Mouse (Mus musculus) ZHBTc4 (cell line): Measurements from ENCODE around the gene Spaca5.

ENCODE experiments used
- DNase-seq: peaks from one replicate; pipeline ENCODE4 v3.0.0-alpha.2; 2011; ENCODE audit warnings: low read depth, low spot score

Spaca5 gene

DNA sequence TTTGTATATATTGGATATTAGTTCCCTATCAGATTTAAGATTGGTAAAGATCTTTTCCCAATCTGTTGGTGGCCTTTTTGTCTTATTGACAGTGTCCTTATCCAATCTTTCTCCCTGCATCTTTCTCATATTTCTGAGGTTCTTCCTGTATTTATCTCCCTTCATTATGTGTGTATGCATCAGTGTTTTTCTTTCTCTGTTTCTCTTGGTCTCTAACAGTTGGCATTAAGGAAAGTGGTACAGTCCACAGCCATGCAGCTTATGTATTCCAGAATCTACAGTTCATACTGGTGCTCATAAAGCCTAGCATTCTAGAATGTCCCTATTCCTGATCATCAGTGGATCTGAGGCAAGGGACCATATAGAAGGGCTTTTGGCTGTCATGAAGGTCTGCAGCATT is at the start of gene Spaca5:
Spaca5 (plus strand) TSS at position 301 of the 400 bp plus-strand sequence.
- DNase-seq: no peak

DNA sequence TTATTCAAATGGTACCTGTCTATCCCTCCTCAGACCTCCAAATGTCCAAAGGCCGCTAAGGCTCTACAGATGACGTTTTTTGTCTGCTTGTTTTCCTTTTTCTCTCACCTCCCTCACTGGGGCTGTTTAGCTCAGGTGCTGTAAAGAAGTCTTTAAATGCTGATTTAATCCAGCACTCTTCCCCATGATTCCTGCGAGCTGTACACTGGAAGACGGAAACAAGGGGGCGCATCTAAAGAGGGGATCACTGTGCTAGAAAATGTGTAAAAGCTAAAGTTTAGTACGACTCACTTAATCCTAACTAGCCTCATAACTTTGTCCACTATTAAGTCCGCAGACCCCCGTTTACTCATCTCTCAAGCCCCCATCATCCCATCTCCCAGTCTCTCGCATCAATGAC is 6.7 kb upstream of the Spaca5 start:
- no peak for DNase-seq

DNA sequence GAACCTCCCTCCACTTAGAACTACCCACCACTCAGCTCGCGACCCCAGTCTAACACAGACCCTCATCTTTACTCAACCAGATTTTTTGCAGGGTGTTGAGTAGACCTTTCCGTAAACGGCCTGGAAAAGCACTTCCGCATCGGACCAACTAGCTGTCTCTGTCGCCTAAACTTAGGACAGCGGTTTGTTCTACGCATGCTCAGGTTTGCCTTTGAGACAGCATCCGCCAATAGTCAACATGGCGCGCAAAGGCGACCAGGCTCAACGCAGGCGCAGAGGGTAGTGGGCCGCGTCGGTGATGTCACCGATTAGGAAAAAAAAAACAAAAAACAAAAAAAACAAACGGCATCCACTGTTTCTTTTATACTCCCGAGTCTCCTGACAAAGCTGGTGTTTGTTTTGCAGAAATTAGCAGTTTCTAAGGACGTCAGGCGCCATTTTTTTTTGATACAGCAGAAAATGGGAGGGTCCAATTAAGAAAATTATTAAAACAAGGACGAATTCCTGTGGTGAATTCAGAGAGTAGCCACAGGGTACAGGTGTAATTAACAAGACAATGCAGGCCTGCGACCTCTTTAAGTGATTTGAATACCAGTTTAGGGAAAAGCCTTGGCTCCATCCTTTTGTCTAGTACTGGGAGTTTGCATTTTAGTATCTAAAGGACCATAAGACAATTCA is 6.2 kb upstream of the Spaca5 start, which contains the start of gene Zfp182:
Zfp182 (minus strand) TSS at position 451 of the 678 bp plus-strand sequence.
- peak; percentile 92 for DNase-seq

DNA sequence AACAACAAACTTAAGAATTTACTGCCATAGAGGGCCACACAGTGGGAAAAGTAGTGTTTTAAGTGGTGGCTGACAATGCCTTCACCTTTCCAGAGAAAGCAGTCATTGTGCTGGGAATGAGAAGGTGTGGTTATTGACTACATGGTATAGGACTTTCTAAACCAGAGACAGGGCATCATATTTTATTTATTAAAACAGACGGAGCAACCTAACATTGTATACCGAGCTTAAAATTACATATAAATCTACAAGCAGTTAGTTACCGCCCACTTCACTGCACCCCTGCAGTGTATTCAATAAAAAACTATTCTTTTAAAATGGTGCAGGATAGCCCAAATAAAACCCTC is 5.7 kb upstream of the Spaca5 start:
- no peak for DNase-seq

DNA sequence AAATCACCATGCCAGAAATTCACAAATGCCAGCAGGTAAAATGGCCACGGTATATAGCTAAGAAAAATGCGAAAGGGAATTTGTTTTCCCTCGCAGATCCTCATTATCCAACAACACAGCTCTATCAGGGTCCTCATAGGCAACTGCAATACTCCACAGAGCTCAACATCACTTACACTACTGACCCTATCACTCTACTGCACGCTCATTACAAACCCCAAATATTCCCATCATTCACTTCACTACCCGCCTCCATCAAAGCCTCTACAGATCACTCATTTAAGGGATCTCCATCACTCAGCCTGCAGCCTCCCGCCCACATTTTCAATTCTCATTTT is 20.4 kb downstream of the Spaca5 start:
- DNase-seq: no peak

DNA sequence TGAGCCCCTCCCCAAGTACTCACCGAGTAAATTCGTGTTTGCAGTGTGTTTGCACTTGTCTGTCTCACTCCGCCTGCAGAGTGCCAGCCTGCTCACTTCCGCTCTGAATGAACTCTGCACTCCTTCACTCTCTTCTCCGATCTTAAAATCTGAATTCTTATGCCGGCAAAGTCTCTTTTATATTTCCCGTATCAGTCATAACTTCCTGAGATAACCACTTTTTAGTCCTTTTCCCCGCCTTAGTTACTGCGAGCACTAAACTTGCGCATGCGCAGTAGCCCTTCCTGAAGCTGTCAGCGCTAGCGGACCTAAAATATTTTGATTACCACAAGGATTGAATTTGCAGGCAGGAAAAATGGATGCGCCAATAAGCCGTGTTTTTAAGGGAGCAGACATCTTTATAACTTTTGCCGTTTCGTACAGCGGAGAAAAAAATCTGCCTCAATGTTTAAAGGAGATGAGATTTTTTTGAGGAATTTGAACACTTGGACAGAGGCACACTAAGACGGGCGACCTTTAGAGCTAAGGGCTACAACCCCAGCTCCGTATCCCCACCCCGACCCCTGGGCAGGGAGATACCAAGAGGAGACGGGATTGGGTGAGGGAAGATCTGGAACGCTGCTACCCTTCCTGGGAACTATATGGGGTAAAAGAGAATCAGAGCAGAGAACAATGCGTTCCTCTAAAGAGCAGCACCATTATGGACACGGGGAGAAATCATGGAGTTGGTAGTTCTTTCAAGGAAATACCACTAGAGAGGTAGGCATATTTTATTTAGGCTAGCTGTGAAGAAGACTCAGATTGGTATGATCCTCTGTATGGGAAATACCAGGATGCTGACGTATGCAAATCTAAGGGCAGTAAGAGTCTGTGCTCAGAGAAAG is 21.0 kb downstream of the Spaca5 start, which contains the start of gene Zfp300:
Zfp300 (minus strand) TSS at position 545 of the 884 bp plus-strand sequence.
- peak; percentile 62 for DNase-seq

DNA sequence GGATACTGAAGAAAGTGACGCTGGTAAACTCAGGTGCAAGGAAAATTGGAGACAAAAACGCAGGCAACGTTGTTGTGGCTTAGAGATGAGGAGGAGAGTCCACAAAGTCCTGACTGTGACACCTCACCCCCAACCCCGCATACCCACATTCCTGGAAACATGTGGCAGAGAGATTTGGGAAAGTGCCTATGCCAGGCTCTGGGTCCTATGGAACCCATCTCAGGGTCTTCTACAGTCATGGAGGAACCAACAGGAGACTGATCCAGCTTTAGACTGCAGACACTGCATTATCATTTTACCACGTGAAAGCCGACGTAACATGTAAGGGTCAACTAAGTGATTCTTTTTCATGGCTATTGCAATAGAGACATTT is 21.6 kb downstream of the Spaca5 start:
- no peak for DNase-seq

DNA sequence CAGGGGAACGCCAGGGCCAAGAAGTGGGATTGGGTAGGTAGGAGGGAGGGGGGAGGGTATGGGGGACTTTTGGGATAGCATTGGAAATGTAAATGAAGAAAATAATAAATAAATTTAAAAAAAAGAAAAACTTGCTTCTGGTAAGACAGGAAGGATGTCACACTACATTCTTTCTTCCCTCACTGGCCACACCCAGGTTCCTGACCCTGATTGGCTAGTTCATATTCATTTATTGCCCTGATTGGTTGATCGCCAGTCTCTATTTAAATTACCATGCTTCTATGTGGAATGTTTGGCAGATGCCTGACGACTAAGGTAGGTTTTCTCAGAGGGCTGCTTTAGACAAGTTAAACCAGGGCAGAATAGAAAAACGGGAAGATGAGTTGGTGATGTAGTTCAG is 47.3 kb downstream of the Spaca5 start, which contains the start of gene Ssxa1:
Ssxa1 (plus strand) TSS at position 301 of the 400 bp plus-strand sequence.
- no peak for DNase-seq
